Mouse (Mus musculus) lung, adult 2 months (tissue): Measurements from ENCODE around the gene Sumo1.

Experiments used
- CTCF ChIP-seq: fragments of 200-500 bp; IDR thresholded peaks from 2 replicates; pipeline ENCODE4 v1.5.1; 2011; ENCODE audit warnings: mild to moderate bottlenecking, low read length, control low read depth; ENCODE audit not compliant: insufficient read depth
- POLR2A ChIP-seq: fragments of 200-500 bp; IDR thresholded peaks from 2 replicates; pipeline ENCODE4 v1.6.1; 2011; ENCODE audit warnings: low read depth, mild to moderate bottlenecking, control low read depth, low read length, borderline replicate concordance; ENCODE audit errors: extremely low read depth

GRCm38 (mm10) chr1:59574262-59575187, 96.1 kb downstream of the Sumo1 start:
- no peak for TF ChIP-seq CTCF
- TF ChIP-seq POLR2A: no peak
